Mouse (Mus musculus): ENCODE results near the gene Esrrg. TPM values are rescaled to one million over a fixed set of nuclear protein-coding genes. Genes with fewer than 3 reads are reported as not detected.

The Esrrg gene
- total and polyA plus RNA-seq, 2 experiments = 1.1 to 4.2 TPM

DNA sequence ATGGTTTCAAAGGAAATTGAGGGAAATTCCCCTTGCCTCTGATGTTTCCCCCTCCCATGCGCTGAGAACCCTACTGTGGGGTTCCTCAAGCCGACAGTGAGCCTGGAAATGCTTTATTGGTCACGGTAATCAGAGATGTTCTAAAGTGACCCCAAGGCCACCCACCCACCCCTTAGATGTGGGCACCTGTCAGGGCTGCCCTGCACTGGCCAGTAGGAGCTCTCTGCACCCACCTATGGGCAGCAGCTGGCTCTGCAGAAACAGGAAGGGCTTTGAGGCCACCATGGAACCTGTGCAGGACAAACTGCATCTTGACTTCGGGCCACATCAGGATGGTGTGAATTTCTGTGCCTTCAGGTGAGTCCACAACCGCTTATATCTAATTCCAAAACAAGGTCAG is 401.3 kb downstream of the Esrrg start:
- Histone ChIP-seq H3K4me3 (ENCODE audit: insufficient read depth, low read depth, low read length) (no peak overlapping the region), H3K27me3 (ENCODE audit: control insufficient read depth, insufficient read depth, low read length) (peaks cover 5% of the 10 kb centered on the region; the same call in 1 of the 2 replicates), H3K79me2 (ENCODE audit: control insufficient read depth, insufficient read depth, low read length) (no peaks in the 10 kb centered on the region), H3K4me1 (ENCODE audit: control insufficient read depth, insufficient read depth, low read length) (peaks cover 2% of the 10 kb centered on the region; the same call in 1 of the 2 replicates), H3K27ac (replicated peaks; ENCODE audit: insufficient read depth, low read depth, low read length) (no peak overlapping the region), H3K36me3 (ENCODE audit: control insufficient read depth, insufficient read depth, low read length) (no peaks in the 10 kb centered on the region), H3K9ac (ENCODE audit: low read depth, low read length) (no peak overlapping the region)
- WGBS = 89% methylated on average over 5 of the region's 5 CpGs
- TF ChIP-seq POLR2A (IDR thresholded peaks at IDR 0.05; ENCODE audit: extremely low read depth, insufficient read depth, low read length) (no peak), CTCF (IDR thresholded peaks at IDR 0.05; ENCODE audit: low read depth, low read length) (no peak)
- DNase-seq (ENCODE audit: extremely low read depth, low read depth, low spot score) = no peak

DNA sequence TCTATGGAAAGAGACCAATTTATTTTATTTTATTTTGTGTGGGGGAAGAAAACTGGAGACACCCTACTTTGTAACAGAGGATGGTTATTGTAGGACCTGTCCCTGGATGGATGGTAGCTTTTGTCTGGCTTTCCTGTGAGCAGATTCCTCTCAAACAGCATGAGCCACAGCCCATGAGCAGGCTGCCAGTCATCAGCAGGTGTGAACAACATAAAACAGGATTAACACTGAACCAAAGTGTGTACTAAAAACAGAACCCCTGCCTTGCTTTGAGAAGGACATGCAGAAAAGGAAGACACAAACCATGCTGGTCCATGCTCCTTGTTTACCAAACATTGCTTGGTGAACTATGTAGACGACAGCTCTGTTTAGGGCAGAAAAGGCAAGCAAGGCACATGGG is 402.3 kb downstream of the Esrrg start:
- Histone ChIP-seq H3K4me1 (ENCODE audit: control insufficient read depth, insufficient read depth, low read length) (peaks cover 2% of the 10 kb centered on the region; the same call in 1 of the 2 replicates), H3K27me3 (ENCODE audit: control insufficient read depth, insufficient read depth, low read length) (peaks cover 3% of the 10 kb centered on the region; the same call in 1 of the 2 replicates), H3K9ac (ENCODE audit: low read depth, low read length) (no peak overlapping the region), H3K4me3 (ENCODE audit: insufficient read depth, low read depth, low read length) (no peak overlapping the region), H3K79me2 (ENCODE audit: control insufficient read depth, insufficient read depth, low read length) (no peaks in the 10 kb centered on the region), H3K36me3 (ENCODE audit: control insufficient read depth, insufficient read depth, low read length) (no peaks in the 10 kb centered on the region), H3K27ac (replicated peaks; ENCODE audit: insufficient read depth, low read depth, low read length) (no peak overlapping the region)
- 88% methylated on average over 1 of the region's 1 CpGs for WGBS
- no peak for DNase-seq (ENCODE audit: extremely low read depth, low read depth, low spot score)
- TF ChIP-seq CTCF (IDR thresholded peaks at IDR 0.05; ENCODE audit: low read depth, low read length) (no peak), POLR2A (IDR thresholded peaks at IDR 0.05; ENCODE audit: extremely low read depth, insufficient read depth, low read length) (no peak)

DNA sequence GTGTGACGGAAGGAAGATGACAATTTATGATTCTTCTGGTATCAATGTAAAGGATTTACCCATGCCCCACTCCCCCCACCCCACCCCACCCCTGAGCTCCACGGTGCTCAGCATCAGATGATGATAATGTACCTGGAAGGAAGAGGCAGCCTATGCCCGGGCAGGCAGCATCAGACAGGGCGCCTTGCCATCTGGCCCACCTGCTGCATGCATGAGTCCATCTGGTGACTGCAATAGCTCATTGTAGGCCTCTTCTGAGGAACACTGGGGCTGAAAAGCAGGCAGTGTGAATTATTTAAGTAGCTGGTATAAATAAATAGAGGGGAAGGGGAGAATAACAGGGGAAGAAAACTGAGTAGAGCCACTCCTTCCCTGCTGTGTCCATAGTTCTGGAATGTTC is 405.8 kb downstream of the Esrrg start:
- H3K9ac ChIP-seq (ENCODE audit: low read depth, low read length) = no peak overlapping the region
- DNase-seq (ENCODE audit: extremely low read depth, low read depth, low spot score) = no peak
- 81% methylated on average over 4 of the region's 4 CpGs for WGBS
- H3K4me3 ChIP-seq (ENCODE audit: insufficient read depth, low read depth, low read length) = no peak overlapping the region
- TF ChIP-seq POLR2A (IDR thresholded peaks at IDR 0.05; ENCODE audit: extremely low read depth, insufficient read depth, low read length) (no peak), CTCF (IDR thresholded peaks at IDR 0.05; ENCODE audit: low read depth, low read length) (no peak)
- H3K27me3 ChIP-seq (ENCODE audit: control insufficient read depth, insufficient read depth, low read length) = no peaks in the 10 kb centered on the region
- 0 out of 2 replicates have a peak, but pooled peaks cover 4% of the 10 kb centered on the region for H3K4me1 ChIP-seq (ENCODE audit: control insufficient read depth, insufficient read depth, low read length)
- no peaks in the 10 kb centered on the region for H3K79me2 ChIP-seq (ENCODE audit: control insufficient read depth, insufficient read depth, low read length)
- no peaks in the 10 kb centered on the region for H3K36me3 ChIP-seq (ENCODE audit: control insufficient read depth, insufficient read depth, low read length)
- H3K27ac ChIP-seq (replicated peaks; ENCODE audit: insufficient read depth, low read depth, low read length) = no peak overlapping the region

DNA sequence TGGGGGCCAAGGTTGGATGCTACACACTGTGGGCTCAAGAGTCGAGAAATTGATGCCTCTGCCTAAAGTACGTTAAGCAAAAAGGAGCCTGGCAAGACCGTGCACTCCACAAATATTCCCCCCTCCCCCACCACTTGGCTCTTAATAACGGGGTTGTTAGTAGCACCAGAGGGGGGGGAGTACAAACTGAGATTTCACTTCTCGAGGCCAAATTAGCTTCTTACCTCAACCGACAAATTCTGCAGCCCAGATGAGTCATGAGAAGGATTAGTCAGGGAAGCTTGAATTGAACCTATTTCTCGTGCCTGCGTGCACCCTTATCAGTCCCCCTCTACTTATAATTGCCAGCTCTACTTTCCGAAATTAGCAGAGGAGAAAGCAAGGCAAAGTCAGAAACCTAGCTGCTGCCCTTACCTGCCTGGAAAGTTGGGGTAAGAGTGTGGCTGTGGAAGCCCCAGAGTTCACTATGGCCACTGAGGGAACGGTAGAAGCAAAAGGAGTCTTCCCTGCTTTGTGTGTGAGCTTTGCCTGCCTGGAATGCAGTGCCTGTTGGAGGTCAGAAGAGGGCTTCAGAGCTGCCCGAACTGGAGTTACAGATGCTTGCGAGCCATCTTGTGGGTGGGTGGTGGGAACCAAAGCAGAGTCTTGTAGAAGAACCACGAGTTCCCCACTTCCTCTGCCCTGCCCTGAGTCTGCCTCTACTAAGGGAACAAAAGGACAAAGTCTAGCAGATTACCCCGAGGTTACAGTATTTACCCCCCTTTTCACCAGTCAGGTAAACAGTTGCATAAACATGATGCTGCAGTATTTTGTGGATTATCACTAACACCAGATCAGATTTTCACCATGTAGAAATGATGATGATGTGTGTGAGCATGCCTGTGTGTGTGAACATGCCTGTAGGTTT is 409.6 kb downstream of the Esrrg start:
- H3K4me3 ChIP-seq (ENCODE audit: insufficient read depth, low read depth, low read length) = no peak overlapping the region
- TF ChIP-seq POLR2A (IDR thresholded peaks at IDR 0.05; ENCODE audit: extremely low read depth, insufficient read depth, low read length) (no peak), CTCF (IDR thresholded peaks at IDR 0.05; ENCODE audit: low read depth, low read length) (0 out of 2 replicates have a peak, but pooled peaks have one; percentile 11)
- peak; percentile 68 for DNase-seq (ENCODE audit: extremely low read depth, low read depth, low spot score)
- no peak overlapping the region for H3K27ac ChIP-seq (replicated peaks; ENCODE audit: insufficient read depth, low read depth, low read length)
- H3K27me3 ChIP-seq (ENCODE audit: control insufficient read depth, insufficient read depth, low read length) = no peaks in the 10 kb centered on the region
- H3K36me3 ChIP-seq (ENCODE audit: control insufficient read depth, insufficient read depth, low read length) = no peaks in the 10 kb centered on the region
- H3K79me2 ChIP-seq (ENCODE audit: control insufficient read depth, insufficient read depth, low read length) = no peaks in the 10 kb centered on the region
- H3K9ac ChIP-seq (ENCODE audit: low read depth, low read length) = no peak overlapping the region
- 44% methylated on average over 14 of the region's 14 CpGs for WGBS
- H3K4me1 ChIP-seq (ENCODE audit: control insufficient read depth, insufficient read depth, low read length) = 0 out of 2 replicates have a peak, but pooled peaks cover 4% of the 10 kb centered on the region

DNA sequence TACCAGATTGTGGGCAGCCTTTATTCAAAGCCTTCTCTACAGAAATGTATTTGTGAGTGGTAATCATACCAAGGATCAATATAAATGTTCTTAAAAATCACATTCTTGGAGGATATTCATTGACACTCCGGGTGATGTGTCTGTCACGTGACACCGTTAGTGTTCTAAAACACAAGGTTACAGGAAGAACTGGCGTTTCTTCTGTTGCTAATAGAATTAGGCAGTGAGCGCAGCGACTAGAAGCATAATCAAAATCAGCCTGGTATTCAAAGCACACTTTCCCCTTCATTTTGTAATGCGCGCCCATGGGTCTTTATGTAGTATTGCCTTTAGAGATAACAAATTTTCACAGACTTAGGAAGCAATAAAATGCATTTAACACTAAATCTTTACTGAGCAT is 420.6 kb downstream of the Esrrg start:
- WGBS = 83% methylated on average over 8 of the region's 8 CpGs
- DNase-seq (ENCODE audit: extremely low read depth, low read depth, low spot score) = no peak
- Histone ChIP-seq H3K27me3 (ENCODE audit: control insufficient read depth, insufficient read depth, low read length) (no peaks in the 10 kb centered on the region), H3K79me2 (ENCODE audit: control insufficient read depth, insufficient read depth, low read length) (no peaks in the 10 kb centered on the region), H3K4me1 (ENCODE audit: control insufficient read depth, insufficient read depth, low read length) (no peaks in the 10 kb centered on the region), H3K27ac (replicated peaks; ENCODE audit: insufficient read depth, low read depth, low read length) (no peak overlapping the region), H3K4me3 (ENCODE audit: insufficient read depth, low read depth, low read length) (no peak overlapping the region), H3K36me3 (ENCODE audit: control insufficient read depth, insufficient read depth, low read length) (no peaks in the 10 kb centered on the region), H3K9ac (ENCODE audit: low read depth, low read length) (no peak overlapping the region)
- TF ChIP-seq CTCF (IDR thresholded peaks at IDR 0.05; ENCODE audit: low read depth, low read length) (no peak), POLR2A (IDR thresholded peaks at IDR 0.05; ENCODE audit: extremely low read depth, insufficient read depth, low read length) (no peak)

DNA sequence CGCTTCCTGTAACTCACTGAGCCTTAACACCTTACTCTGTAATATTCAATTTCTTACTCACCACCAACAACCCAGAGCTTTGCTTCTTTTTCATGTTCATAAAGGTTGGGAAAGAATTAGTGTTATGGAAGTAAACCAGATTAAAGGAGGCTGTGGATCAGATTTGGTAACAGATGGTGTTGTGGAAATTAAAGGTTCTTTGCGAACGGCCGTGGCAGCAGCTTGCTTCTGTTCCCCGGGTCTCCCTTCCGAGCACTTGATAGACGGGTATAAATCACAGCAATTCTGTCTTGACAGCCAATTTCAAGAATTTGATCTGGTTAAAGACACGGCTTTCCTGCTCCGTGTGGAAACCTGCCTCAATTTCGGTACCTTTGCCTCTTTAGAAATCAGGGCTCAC is 421.5 kb downstream of the Esrrg start:
- Histone ChIP-seq H3K4me3 (ENCODE audit: insufficient read depth, low read depth, low read length) (no peak overlapping the region), H3K9ac (ENCODE audit: low read depth, low read length) (no peak overlapping the region), H3K79me2 (ENCODE audit: control insufficient read depth, insufficient read depth, low read length) (no peaks in the 10 kb centered on the region), H3K27ac (replicated peaks; ENCODE audit: insufficient read depth, low read depth, low read length) (no peak overlapping the region), H3K36me3 (ENCODE audit: control insufficient read depth, insufficient read depth, low read length) (no peaks in the 10 kb centered on the region), H3K4me1 (ENCODE audit: control insufficient read depth, insufficient read depth, low read length) (no peaks in the 10 kb centered on the region), H3K27me3 (ENCODE audit: control insufficient read depth, insufficient read depth, low read length) (no peaks in the 10 kb centered on the region)
- TF ChIP-seq CTCF (IDR thresholded peaks at IDR 0.05; ENCODE audit: low read depth, low read length) = no peak
- no peak for TF ChIP-seq POLR2A (IDR thresholded peaks at IDR 0.05; ENCODE audit: extremely low read depth, insufficient read depth, low read length)
- WGBS = 75% methylated on average over 10 of the region's 10 CpGs
- no peak for DNase-seq (ENCODE audit: extremely low read depth, low read depth, low spot score)

All from liver, adult 2 months (tissue).